Mouse (Mus musculus) small intestine, adult 2 months (tissue): Measurements from ENCODE around the gene Cox10.

ENCODE experiments used
- CTCF ChIP-seq: fragments of 200-500 bp; IDR thresholded peaks from 2 replicates; pipeline ENCODE4 v1.5.1; 2012; ENCODE audit warnings: low read depth, mild to moderate bottlenecking, control low read depth, inconsistent platforms, low read length, moderate library complexity, mixed read lengths; ENCODE audit not compliant: insufficient replicate concordance, insufficient read length; ENCODE audit errors: extremely low read depth
- POLR2A ChIP-seq: fragments of 200-500 bp; IDR thresholded peaks from 2 replicates; pipeline ENCODE4 v1.6.1; 2012; ENCODE audit warnings: low read depth, mild to moderate bottlenecking, control low read depth, inconsistent platforms, low read length, moderate library complexity

GRCm38 (mm10) chr11:64018165-64018564 lies 61.1 kb downstream of the Cox10 start:
- TF ChIP-seq CTCF (no peak), POLR2A (no peak)
